Mouse (Mus musculus): ENCODE data around the gene Wsb1.

DNA sequence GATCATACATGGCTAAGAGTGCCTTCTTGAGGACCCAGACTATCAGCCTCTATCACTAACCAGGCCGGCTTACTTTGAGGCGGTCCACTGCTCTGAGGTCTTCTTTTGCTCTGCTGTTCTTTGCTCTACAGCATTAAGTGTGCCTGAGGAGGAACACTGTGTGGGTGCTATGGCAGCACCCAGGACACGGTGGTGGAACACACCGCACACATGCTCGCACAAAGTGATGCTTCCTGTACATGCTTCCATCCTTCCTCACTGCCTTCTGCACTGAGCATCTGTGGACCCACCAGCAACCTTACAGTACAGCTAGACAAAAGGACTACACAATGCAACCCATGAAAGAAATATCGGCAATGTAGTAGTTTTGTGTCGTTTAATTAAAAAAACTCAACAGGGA, 15.4 kb downstream of the Wsb1 start:
- TF ChIP-seq POLR2A (IDR thresholded peaks at IDR 0.05; ENCODE audit: insufficient read depth, low read depth, low read length) (no peak), CTCF (IDR thresholded peaks at IDR 0.05; ENCODE audit: insufficient read depth, low read depth, low read length) (no peak)

Measured in olfactory bulb, adult 2 months (tissue).